ENCODE assay signal across 8 mouse cellular contexts in genomic region chr2:32586871-32587351, GRCm38 (mm10). TPM values are rescaled to one million over a fixed set of nuclear protein-coding genes. Genes with fewer than 3 reads are reported as not detected.
DNase-seq lines count a peak whose midpoint lies in the region; ATAC-seq and TF ChIP-seq lines count a peak whose summit lies in the region.

Gene St6galnac4, plus strand, starts transcription at chr2:32587095.

- H3K4me2 ChIP-seq in forebrain, embryonic 16.5 days (ENCODE audit: low read length): peak within 1 kb of the TSS; percentile 68
- peak within 1 kb of the TSS; percentile 59 for H3K4me2 ChIP-seq in lung, embryonic 14.5 days

- peaks cover 5 to 28% of the 10 kb centered on the region in 2 experiments; a peak in 3 of 4 replicates for H3K4me1 ChIP-seq in MEL (ENCODE audit: control insufficient read depth in 1 of 2, insufficient read depth in 2 of 2, low read length in 2 of 2)
- H3K4me1 ChIP-seq in forebrain, embryonic 16.5 days (replicated peaks; ENCODE audit: control insufficient read depth, insufficient read depth, low read length): peaks cover 32% of the 10 kb centered on the region
- H3K4me1 ChIP-seq in lung, embryonic 14.5 days (ENCODE audit: insufficient read depth): peaks cover 19% of the 10 kb centered on the region

- peak in 2 of 3 experiments; percentile 44 to 66; a peak in 4 of 6 replicates for TF ChIP-seq CTCF in MEL (IDR thresholded peaks at IDR 0.05 in 2 of 3, conservative IDR thresholded peaks at IDR 0.05 in 1 of 3; ENCODE audit: control insufficient read depth in 1 of 3, insufficient read depth in 1 of 3, low read depth in 2 of 3, low read length in 3 of 3, poor library complexity in 1 of 3, severe bottlenecking in 1 of 3)
- peak; percentile 58 for TF ChIP-seq CTCF in layer of hippocampus, adult 2 months (conservative IDR thresholded peaks at IDR 0.05)
- peak; percentile 43 for TF ChIP-seq CTCF in lung, embryonic 14.5 days (IDR thresholded peaks at IDR 0.05; ENCODE audit: low read depth)

- H3K4me3 ChIP-seq in MEL (ENCODE audit: control insufficient read depth in 1 of 2, insufficient read depth in 1 of 2, low read depth in 2 of 2, low read length in 2 of 2): peak within 1 kb of the TSS; percentile 91 to 98
- peak within 1 kb of the TSS; percentile 62 for H3K4me3 ChIP-seq in forebrain, embryonic 16.5 days (replicated peaks; ENCODE audit: low read length)
- peak within 1 kb of the TSS; percentile 77 for H3K4me3 ChIP-seq in layer of hippocampus, adult 2 months
- peak within 1 kb of the TSS; percentile 38 for H3K4me3 ChIP-seq in lung, embryonic 14.5 days (ENCODE audit: low read depth, low read length)

- peak; percentile 88 for ATAC-seq in forebrain, embryonic 16.5 days
- peak; percentile 88 for ATAC-seq in lung, embryonic 14.5 days (ENCODE audit: insufficient read depth)
- peak; percentile 69 for ATAC-seq in neutrophil, adult 5-6 weeks (ENCODE audit: extremely low read depth, insufficient number of reproducible peaks, low FRiP score, poor library complexity, severe bottlenecking)

- TF ChIP-seq EP300 in MEL (IDR thresholded peaks at IDR 0.05; ENCODE audit: low read depth in 1 of 2, low read length in 2 of 2): no peak

- peak within 1 kb of the TSS; percentile 61 for H3K27ac ChIP-seq in MEL (ENCODE audit: control insufficient read depth, low read depth, low read length)
- H3K27ac ChIP-seq in forebrain, embryonic 16.5 days (ENCODE audit: low read length): no peak within 1 kb of the TSS; the same call in 1 of the 2 replicates
- H3K27ac ChIP-seq in layer of hippocampus, adult 2 months: peak within 1 kb of the TSS; percentile 92
- peak within 1 kb of the TSS; percentile 42 for H3K27ac ChIP-seq in lung, embryonic 14.5 days (ENCODE audit: low read depth)

- intact Hi-C loops in heart, postnatal 25 days (cut with DNase I): loop anchor here (1.0 kb wide), 1 partner anchor 17 kb away; no protein-coding TSS in a partner anchor

- peaks cover 32% of the 10 kb centered on the region for H3K79me2 ChIP-seq in MEL (ENCODE audit: control insufficient read depth, insufficient read depth, low read length, poor library complexity)

- peak within 1 kb of the TSS; percentile 94 for H3K9ac ChIP-seq in MEL (ENCODE audit: control insufficient read depth, low read depth, low read length, poor library complexity, severe bottlenecking)
- peak within 1 kb of the TSS; percentile 77 for H3K9ac ChIP-seq in forebrain, embryonic 16.5 days (replicated peaks; ENCODE audit: low read depth, low read length)
- peak within 1 kb of the TSS; percentile 17 for H3K9ac ChIP-seq in lung, embryonic 14.5 days

- peak; percentile 97 for DNase-seq in MEL (ENCODE audit: low read depth, low spot score)
- peak; percentile 94 for DNase-seq in cerebellum, adult 18-20 months
- peak; percentile 86 for DNase-seq in heart, postnatal 25 days (ENCODE audit: low spot score)
- peak; percentile 86 to 91 for DNase-seq in layer of hippocampus, adult 2 months (ENCODE audit: low spot score in 2 of 2)
- peak; percentile 98 for DNase-seq in lung, embryonic 14.5 days
- peak; percentile 84 to 85 for DNase-seq in thymus, adult 18-20 months

- TF ChIP-seq RAD21 in MEL (IDR thresholded peaks at IDR 0.05; ENCODE audit: low read depth, low read length): no peak

- H3K9me3 ChIP-seq in MEL (replicated peaks; ENCODE audit: insufficient read depth, low read length): no peaks in the 10 kb centered on the region
- H3K9me3 ChIP-seq in forebrain, embryonic 16.5 days (ENCODE audit: control insufficient read depth, low read length): no peaks in the 10 kb centered on the region
- no peaks in the 10 kb centered on the region for H3K9me3 ChIP-seq in lung, embryonic 14.5 days (ENCODE audit: low read depth, low read length)

- H3K36me3 ChIP-seq in MEL (ENCODE audit: control insufficient read depth in 1 of 2, insufficient read depth in 2 of 2, low read length in 2 of 2): peaks cover 0 to 21% of the 10 kb centered on the region in 2 experiments; a peak in 3 of 4 replicates
- no peaks in the 10 kb centered on the region for H3K36me3 ChIP-seq in forebrain, embryonic 16.5 days (ENCODE audit: control insufficient read depth, insufficient read depth)
- H3K36me3 ChIP-seq in lung, embryonic 14.5 days (ENCODE audit: insufficient read depth): peaks cover 8% of the 10 kb centered on the region; the same call in 1 of the 2 replicates

- H3K27me3 ChIP-seq in MEL (ENCODE audit: control insufficient read depth in 1 of 2, insufficient read depth in 2 of 2, low read length in 2 of 2): no peaks in the 10 kb centered on the region
- no peaks in the 10 kb centered on the region for H3K27me3 ChIP-seq in forebrain, embryonic 16.5 days (replicated peaks; ENCODE audit: control insufficient read depth, insufficient read depth, low read length)
- 0 out of 2 replicates have a peak, but pooled peaks cover 6% of the 10 kb centered on the region for H3K27me3 ChIP-seq in lung, embryonic 14.5 days (ENCODE audit: insufficient read depth, low read length)

- TF ChIP-seq POLR2A in MEL (IDR thresholded peaks at IDR 0.05; ENCODE audit: control insufficient read depth in 1 of 2, insufficient read depth in 1 of 2, low read depth in 1 of 2, low read length in 2 of 2, poor library complexity in 1 of 2): peak; percentile 76 to 82; a peak in 3 of 4 replicates

- WGBS in forebrain, embryonic 16.5 days: under 1% methylated on average over 38 of the region's 38 CpGs
- WGBS in lung, embryonic 14.5 days: under 1% methylated on average over 38 of the region's 38 CpGs

TF ChIP-seq in MEL, 35 proteins besides CTCF, POLR2A, EP300 and RAD21:
- TF ChIP-seq NRF1 (IDR thresholded peaks at IDR 0.05; ENCODE audit: insufficient read depth, low read depth, low read length, poor library complexity, severe bottlenecking): peak; percentile 72
- TF ChIP-seq MAFK (IDR thresholded peaks at IDR 0.05; ENCODE audit: borderline replicate concordance, low read depth, low read length): no peak
- 0 out of 2 replicates have a peak, but pooled peaks have one; percentile 7 for TF ChIP-seq MAX (IDR thresholded peaks at IDR 0.05; ENCODE audit: low read length)
- peak; percentile 32; the same call in 1 of the 2 replicates for TF ChIP-seq ZMIZ1 (IDR thresholded peaks at IDR 0.05; ENCODE audit: low read depth, low read length)
- TF ChIP-seq E2F4 (IDR thresholded peaks at IDR 0.05; ENCODE audit: borderline replicate concordance, low read depth, low read length): no peak
- TF ChIP-seq MYB (IDR thresholded peaks at IDR 0.05; ENCODE audit: low read depth, low read length): no peak
- no peak for TF ChIP-seq POLR2AphosphoS5 (IDR thresholded peaks at IDR 0.05; ENCODE audit: borderline replicate concordance, low read depth, low read length)
- no peak; the same call in 1 of the 2 replicates for TF ChIP-seq MXI1 (IDR thresholded peaks at IDR 0.05; ENCODE audit: low read depth, low read length)
- TF ChIP-seq RCOR1 (IDR thresholded peaks at IDR 0.05; ENCODE audit: low read depth, low read length): no peak
- TF ChIP-seq SIN3A (IDR thresholded peaks at IDR 0.05; ENCODE audit: low read length): peak; percentile 54; the same call in 1 of the 2 replicates
- TF ChIP-seq TBP (IDR thresholded peaks at IDR 0.05; ENCODE audit: low read depth, low read length): 0 out of 2 replicates have a peak, but pooled peaks have one; percentile 9
- no peak; the same call in 1 of the 2 replicates for TF ChIP-seq ETS1 (IDR thresholded peaks at IDR 0.05; ENCODE audit: low read depth, low read length)
- TF ChIP-seq POLR2AphosphoS2 (IDR thresholded peaks at IDR 0.05; ENCODE audit: low read length): peak; percentile 28; the same call in 1 of the 2 replicates
- no peak for TF ChIP-seq TAL1 (IDR thresholded peaks at IDR 0.05; ENCODE audit: low read length)
- TF ChIP-seq GABPA (IDR thresholded peaks at IDR 0.05; ENCODE audit: low read depth, low read length): no peak
- no peak for TF ChIP-seq ZNF384 (IDR thresholded peaks at IDR 0.05; ENCODE audit: low read depth, low read length)
- no peak for TF ChIP-seq GATA1 (IDR thresholded peaks at IDR 0.05; ENCODE audit: low read depth, low read length)
- TF ChIP-seq TCF12 (IDR thresholded peaks at IDR 0.05; ENCODE audit: low read depth, low read length): 0 out of 2 replicates have a peak, but pooled peaks have one; percentile 40
- peak; percentile 78 for TF ChIP-seq NELFE (IDR thresholded peaks at IDR 0.05; ENCODE audit: low read depth, low read length)
- no peak for TF ChIP-seq ZC3H11A (IDR thresholded peaks at IDR 0.05; ENCODE audit: low read depth, low read length)
- TF ChIP-seq MAZ (IDR thresholded peaks at IDR 0.05; ENCODE audit: low read depth, low read length): peak; percentile 66
- no peak for TF ChIP-seq CHD1 (IDR thresholded peaks at IDR 0.05; ENCODE audit: low read depth, low read length)
- TF ChIP-seq BHLHE40 (IDR thresholded peaks at IDR 0.05; ENCODE audit: borderline replicate concordance, low read depth, low read length): no peak
- no peak for TF ChIP-seq UBTF (IDR thresholded peaks at IDR 0.05; ENCODE audit: borderline replicate concordance, insufficient read depth, low read depth, low read length)
- TF ChIP-seq ELF1 (IDR thresholded peaks at IDR 0.05; ENCODE audit: low read depth, low read length): no peak
- TF ChIP-seq KAT2A (conservative IDR thresholded peaks at IDR 0.05; ENCODE audit: low read depth, low read length): no peak; the same call in 1 of the 2 replicates
TF ChIP-seq in MEL: peak in this region for 9.

RNA-seq across cellular contexts. Expression of gene St6galnac4, which starts in this region (rescaled TPM):
- total RNA-seq in MEL (2012; rRNA removed): 44.3 and 58.3 TPM in 2 replicates
- polyA plus RNA-seq in MEL (2012; ENCODE audit: insufficient read depth in 1 of 2, insufficient read length in 2 of 2, low read depth in 1 of 2, low replicate concordance in 2 of 2, missing spikeins in 1 of 2): 100 to 1,000 TPM in 1 of 2 experiments, not detected in 1; 109 TPM
- 27.4 and 29.6 TPM in 2 replicates for polyA plus RNA-seq in forebrain, embryonic 16.5 days (2015; fragmentation: Nextera tagmentation; extraction: Ambion mirVana)
- 10 to 100 TPM; 17.7 to 21.4 TPM for total RNA-seq in heart, postnatal 25 days (2021)
- 10 to 100 TPM; 36.4 to 40.0 TPM for total RNA-seq in layer of hippocampus, adult 2 months (2021)
- polyA plus RNA-seq in lung, embryonic 14.5 days (2014; fragmentation: Nextera tagmentation; extraction: Ambion mirVana): 22.0 and 23.8 TPM in 2 replicates
- 13.6 and 16.9 TPM in 2 replicates for total RNA-seq in neutrophil, adult 5-6 weeks (2017)

Comparison
In these comparisons a context has a peak if more than half of its experiments do, and no peak if none do; other contexts are left out.
1. H3K4me3 ChIP-seq: peak in every context shown above with its lines; median percentile 94 in MEL; 77 in layer of hippocampus, adult 2 months; 62 in forebrain, embryonic 16.5 days; 38 in lung, embryonic 14.5 days.
2. H3K9ac ChIP-seq: peak in every context shown above with its lines; median percentile 94 in MEL; 77 in forebrain, embryonic 16.5 days; 17 in lung, embryonic 14.5 days.